Mouse (Mus musculus) hindbrain, embryonic 12.5 days (tissue): Measurements from ENCODE around the gene Muc1. TPM values are rescaled to one million over a fixed set of nuclear protein-coding genes. Genes with fewer than 3 reads are reported as not detected.

Experiments
- ATAC-seq: fragments of 200-750 bp; cut with Nextera tagmentation; 2 replicates; pipeline ENCODE4 v1.8.0; 2017; ENCODE audit warnings: moderate TSS enrichment; ENCODE audit not compliant: low FRiP score
- H3K27ac ChIP-seq: fragments of 300-500 bp; sonication (generic); 2 replicates; pipeline ENCODE4 v1.5.1; 2016; ENCODE audit warnings: mild to moderate bottlenecking
- H3K27me3 ChIP-seq: fragments of 300-500 bp; sonication (generic); 2 replicates; pipeline ENCODE4 v1.6.1; 2016; ENCODE audit warnings: mild to moderate bottlenecking
- H3K36me3 ChIP-seq: fragments of 300-500 bp; sonication (generic); 2 replicates; pipeline ENCODE4 v1.6.1; 2016; ENCODE audit warnings: mild to moderate bottlenecking
- H3K4me1 ChIP-seq: fragments of 300-500 bp; sonication (generic); 2 replicates; pipeline ENCODE4 v1.6.1; 2016
- H3K4me2 ChIP-seq: fragments of 300-500 bp; sonication (generic); replicated peaks from 2 replicates; pipeline ENCODE4 v1.6.1; 2016; ENCODE audit warnings: mild to moderate bottlenecking
- H3K4me3 ChIP-seq: fragments of 300-500 bp; sonication (generic); 2 replicates; pipeline ENCODE4 v1.5.1; 2016; ENCODE audit warnings: mild to moderate bottlenecking
- H3K9ac ChIP-seq: fragments of 300-500 bp; sonication (generic); 2 replicates; pipeline ENCODE4 v1.6.1; 2016; ENCODE audit warnings: mild to moderate bottlenecking, moderate library complexity
- H3K9me3 ChIP-seq: fragments of 300-500 bp; sonication (generic); replicated peaks from 2 replicates; pipeline ENCODE4 v1.6.1; 2016; ENCODE audit warnings: mild to moderate bottlenecking
- WGBS: fragments of 180-500 bp; shearing (Covaris S2); methylation state at CpG from one replicate; pipeline ENCODE4 v1.1.7; 2016; 5-methylcytosine and 5-hydroxymethylcytosine counted together
- microRNA counts: library from miRNA; unstranded; fragments of <30 nt; microRNA quantifications from one replicate; lab custom pipeline; 2017
- microRNA-seq: library from miRNA; unstranded; fragments of <30 nt; microRNA quantifications from one replicate; pipeline ENCODE4, GENCODE M21; 2017
- polyA plus RNA-seq: library from polyadenylated mRNA; unstranded; fragments of >200 nt; fragmentation: Nextera tagmentation; extraction: Ambion mirVana; gene quantifications from 2 replicates; pipeline ENCODE4 v1.2.1, GENCODE M21; 2016

Gene Muc1
- polyA plus RNA-seq, 1 experiment from 2014 or later, result 1.5 TPM

DNA sequence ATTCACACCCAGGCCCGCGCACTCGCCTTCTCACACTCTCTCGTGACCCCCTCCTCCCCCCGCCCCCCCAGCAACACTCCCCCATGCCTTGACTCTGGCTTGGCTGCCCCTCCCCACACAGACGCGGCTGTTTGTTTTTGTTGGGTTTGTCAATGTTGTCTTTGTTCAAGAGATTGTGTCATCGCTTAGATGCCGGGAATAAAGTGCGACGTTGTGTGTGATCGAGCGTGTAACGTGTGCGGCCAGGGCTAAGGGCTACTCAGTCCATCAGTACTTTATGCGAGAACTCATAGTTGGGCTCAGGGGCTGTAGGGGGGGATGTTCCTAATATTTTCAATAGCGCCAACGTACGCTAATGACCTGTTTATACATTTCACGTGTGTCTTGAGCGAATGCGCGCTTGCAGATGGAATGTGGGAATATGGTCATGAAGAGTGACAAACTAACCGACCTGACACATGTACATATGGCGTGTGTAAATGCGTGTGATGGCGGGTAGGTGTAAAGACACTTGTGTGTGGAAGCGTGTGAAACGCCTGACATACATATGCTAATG is 51.3 kb downstream of the Muc1 start:
- peaks cover 52% of the 10 kb centered on the region for H3K27me3 ChIP-seq

DNA sequence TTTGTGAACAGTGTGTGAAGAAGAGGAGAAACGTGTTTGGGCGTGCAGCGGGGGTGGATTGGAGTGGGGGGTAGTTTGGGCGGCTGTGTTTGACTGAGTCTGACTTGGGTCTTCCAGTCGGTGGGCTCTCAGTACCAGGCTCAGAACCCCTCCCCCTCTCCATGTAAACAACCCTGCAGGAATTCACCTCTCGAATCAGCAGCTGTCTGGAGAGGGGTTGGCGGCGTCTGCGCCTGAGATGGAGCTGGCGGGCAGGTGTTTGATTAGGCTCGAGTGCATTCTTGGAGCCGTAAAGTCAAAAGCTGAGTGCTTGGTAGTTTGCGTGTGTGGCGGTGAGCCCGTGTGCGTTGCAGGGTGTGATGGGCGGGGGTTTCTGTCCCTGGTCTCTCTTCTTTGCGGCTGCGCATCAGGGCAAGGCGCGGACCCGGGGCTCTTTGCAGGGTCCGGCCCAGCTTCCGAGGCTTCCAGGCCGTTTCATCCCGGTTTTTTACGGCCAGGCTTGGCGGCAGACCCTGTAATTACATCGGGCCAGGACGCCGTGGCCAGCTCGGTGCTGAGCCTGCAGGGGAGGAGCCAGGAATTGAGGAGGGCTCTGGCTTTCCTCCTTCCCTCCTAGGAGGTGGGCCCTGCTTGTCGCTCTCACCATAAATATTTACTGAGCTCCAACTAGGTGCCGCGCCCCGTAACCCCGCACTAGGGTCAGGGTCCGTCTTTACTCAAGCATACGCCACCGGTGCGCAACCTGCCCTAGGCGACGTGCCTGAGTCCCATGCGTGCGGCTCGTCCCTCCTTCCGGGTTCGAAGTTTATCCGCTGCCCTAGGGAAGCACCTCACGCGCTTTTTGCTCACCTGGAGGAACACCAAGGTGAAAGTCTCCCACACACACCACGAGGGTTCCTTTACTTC is 52.0 kb downstream of the Muc1 start, which contains the start of gene Efna1:
Gene Efna1, minus strand, starts transcription at position 537 of the 906 bp plus-strand sequence.
- peak within 1 kb of the TSS; percentile 43 for H3K4me3 ChIP-seq
- H3K4me1 ChIP-seq, result peaks cover 39% of the 10 kb centered on the region
- H3K9ac ChIP-seq, result peak within 1 kb of the TSS; percentile 61
- peak; percentile 24; the same call in 1 of the 2 replicates for ATAC-seq
- peaks cover 52% of the 10 kb centered on the region for H3K27me3 ChIP-seq
- no peaks in the 10 kb centered on the region for H3K9me3 ChIP-seq
- H3K4me2 ChIP-seq, result peak within 1 kb of the TSS; percentile 89
- no peak within 1 kb of the TSS for H3K27ac ChIP-seq
- no peaks in the 10 kb centered on the region for H3K36me3 ChIP-seq
- WGBS, result under 1% methylated on average over 52 of the region's 52 CpGs

More for the DNA sequence above, 51.3 kb downstream of the Muc1 start:
- peaks cover 39% of the 10 kb centered on the region for H3K4me1 ChIP-seq
- no peak overlapping the region for H3K27ac ChIP-seq
- H3K4me3 ChIP-seq, result peak overlapping the region; percentile 43
- no peaks in the 10 kb centered on the region for H3K9me3 ChIP-seq
- H3K9ac ChIP-seq, result peak overlapping the region; percentile 61
- WGBS, result under 1% methylated on average over 29 of the region's 29 CpGs
- no peaks in the 10 kb centered on the region for H3K36me3 ChIP-seq
- peak overlapping the region; percentile 89 for H3K4me2 ChIP-seq
- ATAC-seq, result peak; percentile 7

DNA sequence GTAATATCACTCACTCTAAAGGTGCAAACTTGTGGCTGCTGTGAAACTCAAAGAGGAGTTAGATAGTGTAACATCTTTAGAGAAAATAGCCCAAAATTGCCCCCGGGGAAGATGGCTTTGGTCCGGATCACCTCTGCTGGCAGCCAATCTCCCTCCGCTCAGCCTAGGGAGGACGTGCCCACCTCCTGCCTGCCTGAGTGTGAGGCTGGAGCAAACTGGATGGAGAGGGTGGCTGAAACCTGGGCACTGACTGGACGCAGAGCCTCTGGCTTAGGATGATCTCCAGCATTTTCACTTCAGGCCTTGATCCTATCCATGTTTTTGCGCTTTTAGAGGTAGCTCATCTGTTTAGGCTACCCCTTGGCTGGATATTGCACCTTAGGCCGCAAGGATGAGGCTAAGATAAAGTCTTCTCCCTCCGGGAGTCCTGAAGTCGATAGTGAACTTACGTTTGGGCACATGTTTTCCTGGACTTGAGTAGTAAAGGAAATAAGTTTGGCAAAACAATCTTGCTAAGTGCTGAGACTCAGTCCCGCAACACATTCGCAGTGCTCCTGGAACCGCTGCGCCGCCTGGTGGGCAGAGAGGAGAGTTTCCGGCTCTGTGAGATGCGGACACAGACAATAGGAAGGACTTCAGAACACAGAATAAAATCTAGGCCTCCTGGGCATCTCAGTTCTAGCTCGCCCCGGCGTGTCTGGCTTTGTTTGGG is 52.9 kb downstream of the Muc1 start:
- 13% methylated on average over 20 of the region's 20 CpGs for WGBS
- no peak for ATAC-seq
- H3K27me3 ChIP-seq, result peaks cover 52% of the 10 kb centered on the region

DNA sequence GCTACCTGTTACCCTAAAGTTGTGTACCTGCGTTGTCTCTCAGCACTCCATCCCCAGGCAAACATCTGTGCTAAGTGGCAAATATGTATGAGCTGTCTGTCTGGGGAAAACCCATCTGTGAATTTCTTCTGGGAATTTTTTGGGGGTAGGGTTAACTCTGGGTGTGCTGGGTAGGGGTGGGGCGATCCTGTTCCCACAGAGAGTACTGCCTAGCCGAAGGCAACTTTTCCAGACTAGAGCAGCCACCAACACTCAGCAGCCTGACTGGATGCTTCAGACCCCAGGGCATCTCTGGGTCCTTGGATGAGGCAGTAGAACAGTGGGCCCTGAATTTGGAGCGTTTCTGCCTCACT is 53.4 kb downstream of the Muc1 start:
- no peak overlapping the region for H3K4me3 ChIP-seq
- no peak overlapping the region for H3K9ac ChIP-seq
- H3K9me3 ChIP-seq, result no peaks in the 10 kb centered on the region
- 26% methylated on average over 4 of the region's 4 CpGs for WGBS
- no peaks in the 10 kb centered on the region for H3K36me3 ChIP-seq
- H3K4me2 ChIP-seq, result no peak overlapping the region
- ATAC-seq, result no peak
- H3K27ac ChIP-seq, result no peak overlapping the region
- H3K27me3 ChIP-seq, result peaks cover 48% of the 10 kb centered on the region
- peaks cover 37% of the 10 kb centered on the region for H3K4me1 ChIP-seq

More for the DNA sequence above, 52.9 kb downstream of the Muc1 start:
- Histone ChIP-seq H3K9me3 (no peaks in the 10 kb centered on the region), H3K27ac (no peak overlapping the region), H3K9ac (no peak overlapping the region; the same call in 1 of the 2 replicates), H3K4me1 (peaks cover 40% of the 10 kb centered on the region), H3K36me3 (no peaks in the 10 kb centered on the region), H3K4me3 (peak overlapping the region; percentile 43), H3K4me2 (peak overlapping the region; percentile 89)

MicroRNAs encoded within 50 kb of the gene (microRNA counts, 519-probe panel; counts per million panel counts)
- 2,524 counts per million, percentile 65 among the panel's probes with 10 or more counts for microRNA mmu-miR-92b (lab: Ali Mortazavi, UCI)

Small RNA genes within 50 kb of the gene (microRNA-seq; reads per million reads assigned to microRNA genes)
- gene Mir92b, result 7,588 reads per million, percentile 93 among the genes with 10 or more reads in this experiment

Other genes starting within 250 kb of the Muc1 start
- 66.9 and 67.1 TPM in 2 replicates for gene Rusc1, start 135.7 kb upstream of the Muc1 start, polyA plus RNA-seq
- gene Gm43738, start 128.0 kb upstream of the Muc1 start, polyA plus RNA-seq, result not detected in 2 replicates
- 284 TPM in 2 replicates for gene Fdps, start 127.1 kb upstream of the Muc1 start, polyA plus RNA-seq
- gene Pklr, start 92.9 kb upstream of the Muc1 start, polyA plus RNA-seq, result 0.25 and 0.96 TPM in 2 replicates
- gene Hcn3, start 68.9 kb upstream of the Muc1 start, polyA plus RNA-seq, result 20.7 and 22.3 TPM in 2 replicates
- gene Clk2, start 64.3 kb upstream of the Muc1 start, polyA plus RNA-seq, result 38.8 and 44.4 TPM in 2 replicates
- 105 and 107 TPM in 2 replicates for gene Scamp3, start 51.6 kb upstream of the Muc1 start, polyA plus RNA-seq
- 33.4 and 34.2 TPM in 2 replicates for gene Fam189b, start 45.9 kb upstream of the Muc1 start, polyA plus RNA-seq
- 50.3 and 51.3 TPM in 2 replicates for gene Gba, start 26.1 kb upstream of the Muc1 start, polyA plus RNA-seq
- gene Thbs3, start 13.9 kb upstream of the Muc1 start, polyA plus RNA-seq, result 64.5 and 71.3 TPM in 2 replicates
- 174 and 175 TPM in 2 replicates for gene Mtx1, start 2.0 kb upstream of the Muc1 start, polyA plus RNA-seq
- 247 and 271 TPM in 2 replicates for gene Krtcap2, start 16.9 kb downstream of the Muc1 start, polyA plus RNA-seq
- gene Trim46, start 17.3 kb downstream of the Muc1 start, polyA plus RNA-seq, result 27.2 and 29.6 TPM in 2 replicates
- gene Dpm3, start 30.3 kb downstream of the Muc1 start, polyA plus RNA-seq, result 63.9 and 86.7 TPM in 2 replicates
- gene Slc50a1, start 41.5 kb downstream of the Muc1 start, polyA plus RNA-seq, result 44.9 and 46.8 TPM in 2 replicates
- 14.3 and 15.4 TPM in 2 replicates for gene Efna1, start 52.1 kb downstream of the Muc1 start, polyA plus RNA-seq
- gene Efna3, start 93.9 kb downstream of the Muc1 start, polyA plus RNA-seq, result 21.7 and 22.2 TPM in 2 replicates
- gene Efna4, start 109.0 kb downstream of the Muc1 start, polyA plus RNA-seq, result 20.5 and 21.4 TPM in 2 replicates
- 40.3 and 41.9 TPM in 2 replicates for gene Adam15, start 120.9 kb downstream of the Muc1 start, polyA plus RNA-seq
- gene Dcst2, start 132.9 kb downstream of the Muc1 start, polyA plus RNA-seq, result 0.12 and 0.29 TPM in 2 replicates
- 0.71 and 0.76 TPM in 2 replicates for gene Dcst1, start 136.2 kb downstream of the Muc1 start, polyA plus RNA-seq
- gene Zbtb7b, start 165.7 kb downstream of the Muc1 start, polyA plus RNA-seq, result 0.74 and 0.80 TPM in 2 replicates
- 1.0 and 1.5 TPM in 2 replicates for gene Lenep, start 173.7 kb downstream of the Muc1 start, polyA plus RNA-seq
- 36.1 and 36.9 TPM in 2 replicates for gene Flad1, start 182.8 kb downstream of the Muc1 start, polyA plus RNA-seq
- 249 and 274 TPM in 2 replicates for gene Cks1b, start 189.3 kb downstream of the Muc1 start, polyA plus RNA-seq
- 54.8 and 61.2 TPM in 2 replicates for gene Shc1, start 189.4 kb downstream of the Muc1 start, polyA plus RNA-seq
- gene Pygo2, start 201.2 kb downstream of the Muc1 start, polyA plus RNA-seq, result 63.8 and 66.1 TPM in 2 replicates
- gene Pbxip1, start 207.6 kb downstream of the Muc1 start, polyA plus RNA-seq, result 25.3 and 26.2 TPM in 2 replicates
- 73.5 and 74.5 TPM in 2 replicates for gene Pmvk, start 225.5 kb downstream of the Muc1 start, polyA plus RNA-seq